In genomic region chr2:166806173-166806705, GRCm38 (mm10) we compare ENCODE assay signal across 8 mouse cellular contexts. TPM values are rescaled to one million over a fixed set of nuclear protein-coding genes. Genes with fewer than 3 reads are reported as not detected.
A peak's percentile ranks its signal among the peaks of the same experiment; 100 is the strongest.
DNase-seq lines count a peak whose midpoint lies in the region; ATAC-seq and TF ChIP-seq lines count a peak whose summit lies in the region.

No protein-coding gene starts in this region.

- no peak for TF ChIP-seq CTCF in MEL (IDR thresholded peaks at IDR 0.05 in 2 of 3, conservative IDR thresholded peaks at IDR 0.05 in 1 of 3; ENCODE audit: control insufficient read depth in 1 of 3, insufficient read depth in 1 of 3, low read depth in 2 of 3, low read length in 3 of 3, poor library complexity in 1 of 3, severe bottlenecking in 1 of 3)
- TF ChIP-seq CTCF in heart, postnatal 0 days (IDR thresholded peaks at IDR 0.05; ENCODE audit: low read depth), result no peak

- WGBS in heart, embryonic 12.5 days, result 17% methylated on average over 14 of the region's 14 CpGs
- 11% methylated on average over 14 of the region's 14 CpGs for WGBS in heart, postnatal 0 days

- no peaks in the 10 kb centered on the region for H3K27me3 ChIP-seq in heart, embryonic 12.5 days (replicated peaks)
- H3K27me3 ChIP-seq in MEL (ENCODE audit: control insufficient read depth in 1 of 2, insufficient read depth in 2 of 2, low read length in 2 of 2), result no peaks in the 10 kb centered on the region
- no peaks in the 10 kb centered on the region for H3K27me3 ChIP-seq in heart, postnatal 0 days (ENCODE audit: control insufficient read depth, insufficient read depth, low read length)
- no peaks in the 10 kb centered on the region for H3K27me3 ChIP-seq in megakaryocyte, embryonic 14.5 days (replicated peaks)

- no peak for TF ChIP-seq EP300 in MEL (IDR thresholded peaks at IDR 0.05; ENCODE audit: low read depth in 1 of 2, low read length in 2 of 2)
- no peak for TF ChIP-seq EP300 in heart, postnatal 0 days (IDR thresholded peaks at IDR 0.05; ENCODE audit: low read depth)

- H3K36me3 ChIP-seq in heart, embryonic 12.5 days, result no peaks in the 10 kb centered on the region
- H3K36me3 ChIP-seq in MEL (ENCODE audit: control insufficient read depth in 1 of 2, insufficient read depth in 2 of 2, low read length in 2 of 2), result peaks cover 0 to 22% of the 10 kb centered on the region in 2 experiments; a peak in 2 of 4 replicates
- H3K36me3 ChIP-seq in heart, postnatal 0 days (replicated peaks; ENCODE audit: control insufficient read depth, insufficient read depth, low read length), result no peaks in the 10 kb centered on the region
- H3K36me3 ChIP-seq in megakaryocyte, embryonic 14.5 days (replicated peaks; ENCODE audit: low read length), result peaks cover 4% of the 10 kb centered on the region

- no peak for TF ChIP-seq RAD21 in MEL (IDR thresholded peaks at IDR 0.05; ENCODE audit: low read depth, low read length)

- peaks cover 45% of the 10 kb centered on the region for H3K79me2 ChIP-seq in MEL (ENCODE audit: control insufficient read depth, insufficient read depth, low read length, poor library complexity)

- no peak for TF ChIP-seq POLR2A in MEL (IDR thresholded peaks at IDR 0.05; ENCODE audit: control insufficient read depth in 1 of 2, insufficient read depth in 1 of 2, low read depth in 1 of 2, low read length in 2 of 2, poor library complexity in 1 of 2)

- no peaks in the 10 kb centered on the region for H3K9me3 ChIP-seq in heart, embryonic 12.5 days (replicated peaks)
- H3K9me3 ChIP-seq in MEL (replicated peaks; ENCODE audit: insufficient read depth, low read length), result no peaks in the 10 kb centered on the region
- H3K9me3 ChIP-seq in heart, postnatal 0 days (replicated peaks; ENCODE audit: control insufficient read depth, low read length), result no peaks in the 10 kb centered on the region
- no peaks in the 10 kb centered on the region for H3K9me3 ChIP-seq in megakaryocyte, embryonic 14.5 days

- peaks cover 15% of the 10 kb centered on the region for H3K4me1 ChIP-seq in heart, embryonic 12.5 days (replicated peaks)
- peaks cover 9 to 14% of the 10 kb centered on the region in 2 experiments for H3K4me1 ChIP-seq in MEL (ENCODE audit: control insufficient read depth in 1 of 2, insufficient read depth in 2 of 2, low read length in 2 of 2)
- peaks cover 14% of the 10 kb centered on the region for H3K4me1 ChIP-seq in heart, postnatal 0 days (ENCODE audit: control insufficient read depth, insufficient read depth)
- H3K4me1 ChIP-seq in megakaryocyte, embryonic 14.5 days, result peaks cover 48% of the 10 kb centered on the region

- DNase-seq in heart, postnatal 36 days, result no peak
- peak; percentile 74 for DNase-seq in MEL (ENCODE audit: low read depth, low spot score)
- no peak for DNase-seq in heart, postnatal 0 days (ENCODE audit: low spot score)
- DNase-seq in thymus, postnatal 0 days (ENCODE audit: low spot score), result no peak
- no peak for DNase-seq in right cerebral cortex, postnatal 25 days
- DNase-seq in cerebellum, adult 11 months, result no peak

- no peak for ATAC-seq in heart, embryonic 12.5 days (ENCODE audit: insufficient number of reproducible peaks, low FRiP score)
- peak; percentile 5 for ATAC-seq in heart, postnatal 0 days (ENCODE audit: insufficient read depth, low read depth)

- intact Hi-C loops in heart, postnatal 36 days (cut with DNase I), result no loop called here

- peak overlapping the region; percentile 79 for H3K4me3 ChIP-seq in heart, embryonic 12.5 days
- peak overlapping the region; percentile 91 to 96 for H3K4me3 ChIP-seq in MEL (ENCODE audit: control insufficient read depth in 1 of 2, insufficient read depth in 1 of 2, low read depth in 2 of 2, low read length in 2 of 2)
- H3K4me3 ChIP-seq in heart, postnatal 0 days (ENCODE audit: low read depth, low read length), result peak overlapping the region; percentile 79
- H3K4me3 ChIP-seq in megakaryocyte, embryonic 14.5 days (replicated peaks), result peak overlapping the region; percentile 98

- H3K27ac ChIP-seq in heart, embryonic 12.5 days (ENCODE audit: poor library complexity, severe bottlenecking), result peak overlapping the region; percentile 79
- peak overlapping the region; percentile 60 for H3K27ac ChIP-seq in MEL (ENCODE audit: control insufficient read depth, low read depth, low read length)
- H3K27ac ChIP-seq in heart, postnatal 0 days (ENCODE audit: low read depth), result peak overlapping the region; percentile 94

- H3K4me2 ChIP-seq in heart, embryonic 12.5 days, result peak overlapping the region; percentile 79
- peak overlapping the region; percentile 87 for H3K4me2 ChIP-seq in heart, postnatal 0 days (ENCODE audit: low read depth, low read length)

- peak overlapping the region; percentile 87 for H3K9ac ChIP-seq in heart, embryonic 12.5 days
- H3K9ac ChIP-seq in MEL (ENCODE audit: control insufficient read depth, low read depth, low read length, poor library complexity, severe bottlenecking), result peak overlapping the region; percentile 90
- peak overlapping the region; percentile 84 for H3K9ac ChIP-seq in heart, postnatal 0 days (replicated peaks; ENCODE audit: low read depth, low read length)

TF ChIP-seq in MEL, 35 proteins besides CTCF, POLR2A, EP300 and RAD21 (continues in another document):
- no peak for TF ChIP-seq MEF2A (IDR thresholded peaks at IDR 0.05; ENCODE audit: extremely low read depth, insufficient replicate concordance, low read depth, low read length, poor library complexity, severe bottlenecking)
- 0 out of 2 replicates have a peak, but pooled peaks have one; percentile 24 for TF ChIP-seq MAX (IDR thresholded peaks at IDR 0.05; ENCODE audit: low read length)
- no peak for TF ChIP-seq ZC3H11A (IDR thresholded peaks at IDR 0.05; ENCODE audit: low read depth, low read length)
- no peak for TF ChIP-seq E2F4 (IDR thresholded peaks at IDR 0.05; ENCODE audit: borderline replicate concordance, low read depth, low read length)
- TF ChIP-seq UBTF (IDR thresholded peaks at IDR 0.05; ENCODE audit: borderline replicate concordance, insufficient read depth, low read depth, low read length), result no peak
- no peak for TF ChIP-seq CHD2 (IDR thresholded peaks at IDR 0.05; ENCODE audit: low read length)
- TF ChIP-seq SMC3 (IDR thresholded peaks at IDR 0.05; ENCODE audit: low read depth, low read length), result no peak
- no peak for TF ChIP-seq MAFK (IDR thresholded peaks at IDR 0.05; ENCODE audit: borderline replicate concordance, low read depth, low read length)
- no peak for TF ChIP-seq ZNF384 (IDR thresholded peaks at IDR 0.05; ENCODE audit: low read depth, low read length)
- no peak for TF ChIP-seq USF1 (IDR thresholded peaks at IDR 0.05; ENCODE audit: low read depth, low read length)
- TF ChIP-seq POLR2AphosphoS2 (IDR thresholded peaks at IDR 0.05; ENCODE audit: low read length), result no peak
- TF ChIP-seq POLR2AphosphoS5 (IDR thresholded peaks at IDR 0.05; ENCODE audit: borderline replicate concordance, low read depth, low read length), result no peak
- TF ChIP-seq ZMIZ1 (IDR thresholded peaks at IDR 0.05; ENCODE audit: low read depth, low read length), result no peak
- TF ChIP-seq GABPA (IDR thresholded peaks at IDR 0.05; ENCODE audit: low read depth, low read length), result no peak
- TF ChIP-seq JUND (IDR thresholded peaks at IDR 0.05; ENCODE audit: low read depth, low read length), result no peak
- TF ChIP-seq MYC (IDR thresholded peaks at IDR 0.05; ENCODE audit: low read depth, low read length), result 0 out of 2 replicates have a peak, but pooled peaks have one; percentile 32
- TF ChIP-seq MYB (IDR thresholded peaks at IDR 0.05; ENCODE audit: low read depth, low read length), result no peak
- no peak for TF ChIP-seq ELF1 (IDR thresholded peaks at IDR 0.05; ENCODE audit: low read depth, low read length)
- TF ChIP-seq CHD1 (IDR thresholded peaks at IDR 0.05; ENCODE audit: low read depth, low read length), result no peak
- TF ChIP-seq TAL1 (IDR thresholded peaks at IDR 0.05; ENCODE audit: low read length), result no peak
- TF ChIP-seq MXI1 (IDR thresholded peaks at IDR 0.05; ENCODE audit: low read depth, low read length), result peak; percentile 72
- no peak for TF ChIP-seq ETS1 (IDR thresholded peaks at IDR 0.05; ENCODE audit: low read depth, low read length)
- 0 out of 2 replicates have a peak, but pooled peaks have one; percentile 33 for TF ChIP-seq HCFC1 (IDR thresholded peaks at IDR 0.05; ENCODE audit: low read depth, low read length)
- no peak for TF ChIP-seq ZKSCAN1 (IDR thresholded peaks at IDR 0.05; ENCODE audit: low read depth, low read length)
- no peak for TF ChIP-seq USF2 (IDR thresholded peaks at IDR 0.05; ENCODE audit: borderline replicate concordance in 1 of 2, insufficient read depth in 1 of 2, low read depth in 1 of 2, low read length in 2 of 2)
- 0 out of 2 replicates have a peak, but pooled peaks have one; percentile 28 for TF ChIP-seq TBP (IDR thresholded peaks at IDR 0.05; ENCODE audit: low read depth, low read length)
- no peak for TF ChIP-seq KAT2A (conservative IDR thresholded peaks at IDR 0.05; ENCODE audit: low read depth, low read length)

RNA-seq across cellular contexts. Expression of gene Arfgef2, which starts 0.9 kb away (rescaled TPM):
- 10.1 and 11.1 TPM in 2 replicates for polyA plus RNA-seq in heart, embryonic 12.5 days (2016; fragmentation: Nextera tagmentation; extraction: Ambion mirVana)
- total RNA-seq in heart, postnatal 36 days (2021), result 10 to 100 TPM; 42.0 to 44.1 TPM
- 18.3 and 19.1 TPM in 2 replicates for total RNA-seq in MEL (2012; rRNA removed)
- polyA plus RNA-seq in MEL (2012; ENCODE audit: insufficient read depth in 1 of 2, insufficient read length in 2 of 2, low read depth in 1 of 2, low replicate concordance in 2 of 2, missing spikeins in 1 of 2), result 10 to 100 TPM; 24.5 to 27.4 TPM
- total RNA-seq in heart, postnatal 0 days (2014; rRNA removed; ENCODE audit: low replicate concordance), result 15.4 and 15.5 TPM in 2 replicates
- 4.2 and 5.2 TPM in 2 replicates for polyA plus RNA-seq in heart, postnatal 0 days (2015; fragmentation: Nextera tagmentation; extraction: Ambion mirVana)
- 1.4 and 1.6 TPM in 2 replicates for polyA plus RNA-seq in megakaryocyte, embryonic 14.5 days (2012; ENCODE audit: insufficient read depth, low replicate concordance)
- polyA plus RNA-seq in thymus, postnatal 0 days (2015; fragmentation: Nextera tagmentation; extraction: Ambion mirVana), result 5.6 and 6.2 TPM in 2 replicates

RNA-seq across cellular contexts. Expression of gene Trp53rkb, which starts 13.9 kb away (rescaled TPM):
- 5.5 and 6.1 TPM in 2 replicates for polyA plus RNA-seq in heart, embryonic 12.5 days (2016; fragmentation: Nextera tagmentation; extraction: Ambion mirVana)
- 1 to 10 TPM; 1.6 to 2.4 TPM for total RNA-seq in heart, postnatal 36 days (2021)
- total RNA-seq in MEL (2012; rRNA removed), result 7.6 and 8.9 TPM in 2 replicates
- polyA plus RNA-seq in MEL (2012; ENCODE audit: insufficient read depth in 1 of 2, insufficient read length in 2 of 2, low read depth in 1 of 2, low replicate concordance in 2 of 2, missing spikeins in 1 of 2), result 1 to 10 TPM in 1 of 2 experiments, not detected in 1; 6.8 TPM
- 5.6 and 6.2 TPM in 2 replicates for total RNA-seq in heart, postnatal 0 days (2014; rRNA removed; ENCODE audit: low replicate concordance)
- 3.9 TPM in 2 replicates for polyA plus RNA-seq in heart, postnatal 0 days (2015; fragmentation: Nextera tagmentation; extraction: Ambion mirVana)
- 1.8 TPM in 1 of 2 replicates, not detected in the other for polyA plus RNA-seq in megakaryocyte, embryonic 14.5 days (2012; ENCODE audit: insufficient read depth, low replicate concordance)
- 9.3 and 9.4 TPM in 2 replicates for polyA plus RNA-seq in thymus, postnatal 0 days (2015; fragmentation: Nextera tagmentation; extraction: Ambion mirVana)
